Mouse (Mus musculus) urinary bladder, postnatal 4 days (tissue): ENCODE measurements at regions not wholly inside any gene's neighbourhood (a gene's known extent, or its start where the extent isn't known, plus 50 kb on each side); places are given as distances from the start of the nearest gene placed in this dataset.
"Not testable (repeated sequence)": the region's sequence is repeated elsewhere in the genome, so short reads cannot be mapped to it uniquely, and the experiment has no call there.

Source experiments
- DNase-seq, 2 experiments: peaks; one replicate each; pipeline ENCODE4 v3.0.0; 2021 to 2022; ENCODE audit warnings: low spot score in 2 of 2

DNA sequence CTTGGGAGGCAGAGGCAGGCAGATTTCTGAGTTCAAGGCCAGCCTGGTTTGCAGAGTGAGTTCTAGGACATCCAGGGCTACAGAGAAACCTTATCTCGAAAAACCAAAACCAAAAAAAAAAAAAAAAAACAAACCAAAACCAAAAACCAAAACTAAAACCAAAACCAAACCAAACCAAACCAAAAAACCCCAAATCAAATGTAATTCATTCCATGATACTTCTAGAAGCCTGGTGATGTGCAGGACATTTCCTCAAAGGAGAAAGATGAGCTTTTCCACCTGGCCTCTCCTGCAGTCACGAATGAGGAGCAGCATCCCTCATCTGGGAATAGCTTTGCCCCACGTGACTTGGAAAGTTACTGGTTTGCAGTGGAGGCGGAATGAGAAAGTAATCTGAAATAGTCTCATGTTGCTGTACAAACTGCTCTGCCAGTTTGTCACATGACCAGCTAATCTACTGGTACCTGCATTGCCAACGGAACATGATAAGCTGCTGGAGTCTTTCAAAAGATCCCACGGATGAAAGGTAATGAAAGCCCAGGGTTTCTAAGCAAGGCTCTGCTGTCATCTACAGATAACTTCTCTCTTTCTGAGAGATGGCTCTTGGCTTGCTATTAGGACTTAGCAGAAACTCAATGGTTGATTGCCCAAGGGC, 127.8 kb upstream of the Max start:
- no peak for DNase-seq

- no peak for DNase-seq
These were observed 126.5 kb upstream of the Max start for GRCm38 (mm10) chr12:77088452-77088851.

- not testable (repeated sequence) for DNase-seq
These were observed 124.9 kb upstream of the Max start for GRCm38 (mm10) chr12:77086931-77087330.

- DNase-seq = no peak
These were observed 123.9 kb upstream of the Max start for GRCm38 (mm10) chr12:77085894-77086293.

DNA sequence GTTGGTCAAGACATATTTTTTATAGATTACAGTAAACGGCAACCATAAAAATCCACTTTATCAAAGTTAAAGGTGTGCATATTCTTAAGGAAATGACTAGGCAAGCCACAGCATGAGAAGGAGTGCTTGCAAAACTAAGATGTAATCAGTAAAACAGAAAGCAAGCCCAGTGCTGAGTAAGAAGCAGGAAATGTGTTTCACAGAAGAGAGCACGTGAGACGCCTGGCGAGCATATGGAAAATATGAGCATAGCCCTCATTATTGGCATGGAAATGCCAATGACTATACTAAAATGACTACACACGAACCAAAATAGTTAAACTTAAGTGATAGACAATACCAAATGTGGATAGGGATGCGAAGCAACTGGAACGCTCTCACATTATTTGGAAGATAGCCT, 123.2 kb upstream of the Max start:
- DNase-seq = no peak

DNA sequence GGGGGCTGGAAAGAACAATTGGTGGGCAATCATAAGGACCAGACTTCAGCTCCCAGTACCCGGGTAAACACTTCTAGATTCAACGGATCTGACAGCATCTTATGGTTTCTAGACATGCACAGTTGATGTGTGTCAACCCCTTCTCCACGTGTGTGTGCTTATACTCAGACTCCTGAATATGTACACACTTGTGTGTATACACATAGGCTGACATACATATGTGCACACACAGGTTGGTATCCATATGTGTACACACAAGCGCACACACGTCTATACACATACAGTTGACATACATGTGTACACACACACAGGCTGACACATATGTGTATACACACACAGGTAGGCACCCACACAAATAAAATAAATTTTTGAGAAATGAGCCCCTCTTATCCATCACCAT, 122.7 kb upstream of the Max start:
- DNase-seq = no peak

- no peak for DNase-seq
These were observed 122.3 kb upstream of the Max start for GRCm38 (mm10) chr12:77084343-77084742.

DNA sequence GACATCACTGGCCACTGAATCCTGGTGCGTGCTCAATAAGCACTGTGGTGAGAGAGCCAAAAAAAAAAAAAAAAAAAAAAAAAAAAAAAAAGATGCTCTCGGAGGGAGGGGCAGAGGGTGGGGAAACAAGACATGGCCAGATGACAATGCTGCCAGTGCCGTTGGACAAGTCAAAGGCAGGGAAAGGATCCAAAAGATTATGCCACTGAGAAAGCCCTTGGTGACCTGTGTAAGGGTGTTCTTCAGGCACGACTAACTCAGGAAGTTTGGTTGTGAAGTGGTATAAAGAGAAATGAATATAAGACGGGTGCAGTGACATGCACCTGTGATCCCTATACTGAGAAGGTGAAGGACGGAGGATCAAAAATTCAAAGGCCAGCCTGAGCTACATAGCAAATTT, 121.8 kb upstream of the Max start:
- no peak for DNase-seq

DNA sequence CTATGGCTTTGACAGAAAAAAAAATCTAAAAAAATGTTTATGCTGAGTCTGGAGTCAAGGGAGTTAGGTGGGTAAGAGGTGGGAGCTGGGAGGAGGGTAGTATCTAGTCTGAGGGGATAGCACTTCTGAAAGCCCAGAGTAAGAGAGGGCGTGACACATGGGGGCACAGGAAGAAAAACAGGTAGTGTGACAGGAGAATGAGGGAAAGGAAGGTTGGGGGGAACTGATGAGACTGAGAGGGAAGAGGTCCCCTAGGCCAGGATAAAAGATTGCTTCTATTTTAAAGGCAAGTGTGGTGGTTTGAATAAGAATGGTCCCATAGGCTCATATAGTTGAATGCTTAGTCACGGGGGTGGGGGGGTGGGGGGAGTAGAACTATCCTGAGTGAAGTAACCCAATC, 119.8 kb upstream of the Max start:
- no peak for DNase-seq

DNA sequence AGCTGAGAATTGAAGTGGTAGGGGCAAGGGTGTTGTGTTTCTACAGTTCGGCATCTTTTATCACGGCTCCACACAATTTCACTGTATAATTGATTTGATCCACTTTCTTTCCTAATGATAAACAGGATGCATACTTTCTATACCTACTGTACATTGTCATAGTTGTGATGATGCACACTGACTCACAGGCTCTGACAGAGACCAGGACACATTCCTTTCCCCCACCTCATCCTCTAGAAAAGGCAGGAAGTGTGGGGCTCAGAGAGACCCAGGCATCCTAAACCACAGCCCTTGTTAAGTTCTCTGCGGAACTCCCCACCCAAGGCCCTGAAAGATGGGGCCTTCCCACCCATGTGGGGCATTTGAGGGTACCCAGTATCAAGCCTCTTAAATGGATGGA, 117.5 kb upstream of the Max start:
- DNase-seq = no peak

DNA sequence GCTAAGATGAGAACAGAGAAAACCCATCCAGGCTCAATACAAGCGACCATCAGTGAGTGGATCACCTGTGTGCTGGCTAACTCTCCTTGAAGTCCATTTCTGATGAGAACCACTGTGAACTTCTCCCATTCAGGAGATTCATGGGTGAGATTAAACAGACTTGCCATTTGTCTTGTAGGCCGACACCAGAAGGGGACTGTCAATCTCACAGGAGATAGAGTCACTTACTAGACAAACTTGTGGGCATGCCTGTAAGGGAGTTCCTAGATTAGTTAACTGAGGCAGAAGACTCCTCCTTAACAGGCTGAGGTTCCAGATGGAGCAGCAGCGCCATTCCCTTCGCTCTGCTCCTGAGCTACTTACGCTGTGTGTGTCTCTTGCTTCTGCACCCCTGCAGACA, 114.7 kb upstream of the Max start:
- no peak for DNase-seq

GRCm38 (mm10) chr12:77074602-77075001, 112.6 kb upstream of the Max start:
- no peak for DNase-seq

- DNase-seq = no peak
These were observed 109.7 kb upstream of the Max start for GRCm38 (mm10) chr12:77071700-77072099.

DNA sequence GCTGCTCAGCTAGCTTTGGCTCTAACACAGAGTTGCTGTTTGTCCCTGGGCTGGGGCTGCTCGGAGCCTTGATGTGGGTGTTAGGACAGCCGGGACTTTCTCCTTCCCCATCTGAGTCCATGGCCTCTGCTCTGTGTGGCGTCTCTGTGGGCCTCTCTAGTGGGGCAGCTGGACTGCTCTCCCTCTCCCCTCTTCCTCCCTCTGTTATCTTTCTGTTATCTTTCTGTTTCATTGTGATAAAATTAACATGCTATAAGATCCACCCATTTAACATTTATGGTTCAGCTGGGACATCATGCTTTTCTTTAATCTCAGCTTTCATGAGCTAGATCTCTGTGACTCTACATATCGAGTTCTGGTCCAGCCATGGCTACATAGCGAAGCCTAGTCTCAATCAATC, 105.9 kb upstream of the Max start:
- DNase-seq = no peak

- DNase-seq = no peak
These were observed 105.1 kb upstream of the Max start for GRCm38 (mm10) chr12:77067115-77067514.

DNA sequence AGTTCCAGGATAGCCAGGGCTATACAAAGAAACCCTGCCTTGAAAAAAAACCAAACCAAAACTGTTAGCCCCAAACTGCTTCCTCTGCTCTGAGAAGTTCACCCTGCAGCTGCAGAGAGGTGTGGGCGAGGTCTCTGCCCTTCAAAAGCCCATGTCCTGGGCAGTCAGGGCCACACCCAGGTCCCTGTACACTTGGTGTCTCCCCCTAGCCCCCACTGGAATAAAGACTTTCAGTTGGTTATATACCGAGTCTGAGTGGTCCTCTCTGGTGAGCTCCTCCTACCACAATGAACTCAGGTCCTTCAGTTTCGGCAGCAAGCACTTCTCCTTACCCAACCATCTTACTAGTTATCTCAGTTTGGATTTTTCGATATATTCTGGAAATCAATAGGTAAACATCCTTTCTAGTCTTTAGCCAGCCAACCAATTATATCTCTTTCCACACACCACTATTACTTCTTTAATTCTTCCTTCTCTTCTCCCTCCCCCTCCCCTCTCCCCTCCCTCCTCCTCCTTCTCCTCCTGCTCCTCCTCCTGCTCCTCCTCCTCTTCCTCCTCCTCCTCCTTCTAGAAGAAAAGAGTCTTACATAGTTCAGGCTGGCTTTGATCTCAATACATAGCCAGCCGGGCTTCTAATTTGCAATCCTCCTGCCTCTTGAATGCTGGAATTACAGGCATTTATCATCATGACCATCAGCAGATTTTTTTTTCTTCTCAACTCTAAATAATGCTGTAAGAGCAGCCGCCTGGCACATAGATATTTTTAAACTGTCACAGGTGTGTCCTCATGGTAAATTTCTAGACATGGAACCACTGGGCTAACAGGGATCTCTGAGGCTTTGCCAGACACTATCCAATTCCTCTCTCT, 103.9 kb upstream of the Max start:
- DNase-seq = no peak

DNA sequence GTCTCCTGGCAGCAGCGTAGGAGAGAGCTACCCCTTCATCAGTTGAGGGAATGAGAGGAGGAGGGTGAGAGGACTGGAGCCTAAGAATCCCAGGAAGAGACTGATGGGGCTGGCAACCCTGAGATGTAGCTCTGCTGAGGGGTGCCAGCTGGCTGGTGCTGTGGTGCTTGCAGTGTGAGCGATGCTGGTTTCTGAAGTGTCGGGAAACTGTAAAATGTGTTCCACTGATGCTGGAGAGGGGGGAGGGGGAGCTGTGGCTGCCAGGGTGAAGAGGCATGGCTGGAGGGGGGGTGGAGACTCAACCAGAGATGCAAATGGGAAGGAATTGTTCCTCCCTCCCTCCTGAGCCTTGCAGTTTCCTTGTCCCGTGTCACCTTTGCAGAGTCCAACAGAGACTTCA, 102.0 kb upstream of the Max start:
- DNase-seq = no peak

- no peak for DNase-seq
These were observed 99.5 kb upstream of the Max start for GRCm38 (mm10) chr12:77061562-77061847.

GRCm38 (mm10) chr12:77060766-77061561, 99.0 kb upstream of the Max start:
- DNase-seq = no peak

- DNase-seq = peak in 1 of 2 experiments; percentile 30
These were observed 98.2 kb upstream of the Max start for GRCm38 (mm10) chr12:77060060-77060695.

- DNase-seq = no peak
These were observed 97.7 kb upstream of the Max start for GRCm38 (mm10) chr12:77059679-77060059.

DNA sequence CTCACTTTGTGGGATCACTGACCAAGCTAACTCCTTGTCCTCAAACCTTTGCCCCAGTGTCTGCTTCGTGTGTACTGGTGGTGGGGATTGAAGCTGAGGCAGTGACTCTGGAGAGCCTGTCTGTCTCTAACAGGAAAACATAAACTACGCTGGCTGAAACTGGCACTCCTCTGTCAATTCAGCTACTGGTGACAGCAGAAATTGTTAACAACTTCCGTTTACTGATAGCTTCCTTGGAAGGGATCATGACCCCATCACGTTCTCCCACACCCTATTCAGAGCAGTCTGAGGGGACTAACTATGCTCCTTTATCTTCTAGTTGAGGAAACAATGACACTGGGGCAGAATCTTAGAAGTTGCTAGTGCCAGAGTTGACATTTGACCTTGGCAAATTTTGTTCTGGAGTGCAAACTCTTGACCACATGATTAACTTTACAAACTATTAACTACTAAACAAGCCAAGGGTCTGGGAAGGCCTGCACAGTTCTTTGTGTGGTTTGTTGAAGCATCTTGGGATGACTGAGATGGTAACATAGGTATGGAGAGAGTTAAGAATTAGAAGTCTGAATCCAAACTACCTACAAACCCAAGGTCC, 96.7 kb upstream of the Max start:
- DNase-seq = no peak
